Mouse (Mus musculus): Measurements from ENCODE around the gene Them7.

The Them7 gene

DNA sequence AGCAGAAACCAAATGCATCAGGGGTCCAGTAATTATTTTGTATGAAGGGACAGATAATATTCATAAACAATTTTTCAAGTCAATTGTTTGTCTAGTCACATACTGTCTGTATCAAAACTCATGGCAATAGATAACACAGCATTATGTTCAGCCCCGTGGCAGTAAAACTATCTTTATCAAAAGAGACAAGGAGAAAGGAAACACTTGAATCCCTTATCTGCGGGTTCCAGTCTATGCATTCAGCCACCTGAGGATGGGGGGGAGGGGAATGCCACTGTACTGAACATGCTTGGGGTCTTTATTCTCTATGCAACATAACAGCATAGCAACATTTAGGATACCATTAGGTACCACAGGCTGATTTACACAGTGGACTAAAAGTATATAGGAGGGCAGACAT is 190.2 kb downstream of the Them7 start:
- no peak for DNase-seq (ENCODE audit: low read depth, low spot score)

DNA sequence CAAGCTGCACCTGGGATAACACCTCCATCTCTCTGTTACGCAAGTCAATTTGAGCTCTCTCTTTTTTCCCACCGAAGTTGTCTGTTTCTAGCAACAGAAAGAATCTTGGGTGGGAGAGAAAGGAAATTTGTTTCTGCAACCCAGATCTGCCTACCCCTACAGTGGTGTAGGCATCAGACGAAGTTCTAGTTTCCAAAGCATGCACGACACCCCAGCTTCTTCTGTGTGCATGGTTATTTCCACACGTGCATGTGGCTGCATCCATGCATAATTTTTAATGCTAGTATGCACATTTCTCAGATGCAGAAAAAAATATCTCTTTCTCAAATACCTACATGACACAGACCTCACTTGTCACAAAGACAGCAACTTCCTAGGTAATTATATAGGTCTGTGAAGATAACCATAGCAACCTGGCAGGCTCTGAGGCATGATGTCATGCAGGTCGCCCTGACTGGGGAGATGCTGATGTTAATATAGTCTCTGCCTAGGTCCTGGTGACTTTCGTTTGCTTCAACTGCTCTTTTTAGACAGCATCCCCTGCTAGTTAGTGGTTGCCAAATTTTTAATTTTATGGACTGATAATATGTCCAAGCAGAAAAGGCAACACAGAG is 192.0 kb downstream of the Them7 start:
- DNase-seq (ENCODE audit: low read depth, low spot score) = peak; percentile 72

DNA sequence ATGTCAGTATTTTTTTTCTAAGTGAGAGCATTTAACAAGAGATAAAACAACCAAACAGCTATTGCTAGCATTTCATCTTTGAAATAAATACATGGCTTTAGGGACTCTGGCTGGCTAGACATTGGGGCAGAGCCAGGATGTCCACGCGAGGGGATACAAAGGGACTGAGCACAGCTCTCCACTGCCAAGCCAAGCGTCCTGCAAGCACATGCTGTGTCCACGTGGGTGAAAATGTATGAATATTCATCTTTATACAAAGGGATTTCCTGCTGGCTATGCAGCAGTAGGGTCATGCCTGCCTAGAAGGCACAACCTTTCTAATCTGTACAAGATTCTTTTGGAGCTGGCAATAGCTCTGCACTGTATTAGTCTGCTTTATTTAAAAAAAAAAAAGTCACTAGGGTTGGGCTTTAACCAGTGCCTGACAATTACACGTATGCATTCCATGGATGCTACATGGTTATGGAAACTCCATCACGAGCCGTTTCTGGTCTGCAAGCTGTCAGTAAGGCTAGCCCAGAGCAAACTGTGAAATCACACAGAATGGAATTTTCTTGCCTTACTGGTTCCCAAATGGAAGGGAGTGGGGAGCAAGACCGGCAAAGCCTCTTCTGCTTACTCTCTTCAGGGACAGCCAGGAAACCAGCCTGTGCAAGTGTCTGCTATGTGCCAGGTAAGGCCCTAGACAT is 192.7 kb downstream of the Them7 start:
- peak; percentile 51 for DNase-seq (ENCODE audit: low read depth, low spot score)

DNA sequence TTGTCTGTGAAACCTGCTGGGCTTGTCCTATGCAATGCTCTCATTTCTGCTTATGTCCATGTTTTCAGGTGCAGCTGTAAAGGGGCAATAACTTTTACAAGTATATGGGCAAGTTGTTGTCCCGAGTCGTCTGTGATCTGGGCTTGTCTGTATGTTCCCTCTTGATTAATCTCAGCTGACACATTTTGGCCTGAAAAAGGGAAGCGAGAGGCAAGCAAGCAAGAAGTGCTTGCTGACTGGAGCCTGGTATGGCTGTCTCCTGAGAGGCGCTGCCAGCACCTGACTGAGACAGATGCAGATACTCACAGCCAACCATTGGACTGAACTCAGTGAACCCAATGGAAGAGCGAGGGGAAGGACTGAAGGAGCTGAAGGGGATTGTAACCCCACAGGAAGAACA is 193.5 kb downstream of the Them7 start:
- DNase-seq (ENCODE audit: low read depth, low spot score) = no peak

DNA sequence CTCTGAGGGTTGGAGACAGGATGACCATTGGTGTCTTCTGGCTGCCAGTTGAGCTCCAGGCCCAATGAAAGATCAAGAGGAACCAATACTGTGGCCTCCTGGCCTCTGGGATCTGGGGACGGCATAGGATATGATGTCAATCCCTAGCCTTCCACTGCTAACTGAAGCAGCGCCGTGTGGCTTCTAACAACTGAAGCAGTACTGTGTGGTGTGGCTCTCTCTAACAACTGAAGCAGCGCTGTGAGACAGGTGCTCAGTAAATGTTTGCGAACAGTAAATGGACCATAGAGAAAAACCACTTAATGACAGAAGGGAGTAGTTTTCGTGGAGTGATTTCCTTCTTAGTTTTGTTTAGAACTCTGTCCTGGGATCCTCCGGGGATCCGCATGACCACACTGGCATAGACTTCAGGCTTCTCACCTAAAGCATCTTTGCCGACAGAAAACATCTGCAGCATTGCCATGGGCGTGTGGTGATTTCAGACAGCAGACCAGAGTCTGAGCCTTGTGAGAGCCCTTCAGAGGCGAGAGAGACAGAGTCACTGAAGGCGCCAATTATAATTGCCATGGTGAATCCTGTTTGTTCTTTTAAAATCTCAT is 194.6 kb downstream of the Them7 start:
- no peak for DNase-seq (ENCODE audit: low read depth, low spot score)

DNA sequence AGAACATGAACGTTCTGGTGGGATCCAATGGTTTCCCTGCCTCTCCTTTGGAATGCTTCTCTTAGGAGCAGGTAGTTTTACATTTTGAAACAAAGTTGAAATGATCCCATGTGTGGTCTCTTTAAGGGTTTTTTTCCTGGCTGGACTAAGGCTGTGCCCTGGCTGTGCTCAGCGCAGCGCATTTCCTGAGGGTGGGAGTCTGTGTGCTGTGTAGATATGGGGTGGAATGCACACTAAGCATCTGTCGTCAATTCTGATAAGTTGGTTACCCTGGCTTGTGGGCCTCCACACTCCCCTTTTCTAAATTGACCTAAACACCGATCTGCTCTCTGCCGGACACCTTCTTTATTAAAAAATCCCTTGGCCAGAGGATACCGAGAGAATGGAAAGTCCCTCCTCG is 203.3 kb downstream of the Them7 start:
- no peak for DNase-seq (ENCODE audit: low read depth, low spot score)

DNA sequence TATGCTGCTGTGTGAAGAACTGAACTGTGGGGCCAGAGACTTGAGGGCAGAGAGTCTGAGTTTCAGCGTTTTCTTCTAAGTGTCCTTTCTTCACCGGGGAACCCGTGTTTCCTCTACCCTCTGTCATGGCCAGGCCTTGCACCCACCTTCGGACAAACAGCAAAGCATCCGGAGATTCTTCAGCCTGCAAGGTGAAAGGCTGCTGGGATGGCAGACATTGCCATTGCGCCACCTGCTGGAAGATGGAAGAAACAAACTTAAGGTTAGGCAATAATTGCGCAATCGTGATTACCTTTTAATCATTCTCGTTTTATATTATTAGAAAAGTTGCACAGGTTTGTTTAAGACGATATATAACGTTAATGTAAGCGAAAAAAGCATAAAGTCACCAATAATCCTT is 203.9 kb downstream of the Them7 start:
- DNase-seq (ENCODE audit: low read depth, low spot score) = peak; percentile 80

DNA sequence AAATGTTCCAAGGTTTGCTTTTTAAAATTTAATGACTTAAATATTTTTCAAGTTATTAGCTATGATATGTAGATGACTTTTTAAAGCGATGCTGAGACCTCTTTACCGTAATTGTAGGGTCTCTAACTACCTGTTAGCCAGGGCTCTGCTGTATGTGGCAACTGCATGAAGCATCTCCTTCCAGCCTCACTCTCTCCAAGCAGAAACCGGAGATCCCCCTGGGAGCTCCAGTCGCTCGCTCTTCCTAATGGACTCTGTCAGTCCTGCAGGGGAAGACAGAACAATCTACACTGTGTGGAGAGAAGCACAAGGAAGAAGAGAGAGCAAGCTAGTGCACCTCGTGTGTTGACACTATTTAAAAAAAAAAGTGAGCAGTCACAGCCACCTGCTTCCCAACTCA is 204.3 kb downstream of the Them7 start:
- DNase-seq (ENCODE audit: low read depth, low spot score) = no peak

All from brain, adult 2 months (tissue).